Mouse (Mus musculus) brain, embryonic 14.5 days (tissue): ENCODE results near the gene Cul1.

Source experiments
- CTCF ChIP-seq: fragments of 200-500 bp; IDR thresholded peaks from 2 replicates; pipeline ENCODE4 v1.5.1; 2012; ENCODE audit warnings: inconsistent platforms, mild to moderate bottlenecking, moderate library complexity, borderline replicate concordance; ENCODE audit not compliant: insufficient read depth, insufficient read length; ENCODE audit errors: extremely low read depth
- POLR2A ChIP-seq: fragments of 200-500 bp; IDR thresholded peaks from 2 replicates; pipeline ENCODE4 v1.6.1; 2012; ENCODE audit warnings: mild to moderate bottlenecking, inconsistent platforms, borderline replicate concordance; ENCODE audit not compliant: poor library complexity, insufficient read depth, insufficient read length, severe bottlenecking; ENCODE audit errors: extremely low read depth

DNA sequence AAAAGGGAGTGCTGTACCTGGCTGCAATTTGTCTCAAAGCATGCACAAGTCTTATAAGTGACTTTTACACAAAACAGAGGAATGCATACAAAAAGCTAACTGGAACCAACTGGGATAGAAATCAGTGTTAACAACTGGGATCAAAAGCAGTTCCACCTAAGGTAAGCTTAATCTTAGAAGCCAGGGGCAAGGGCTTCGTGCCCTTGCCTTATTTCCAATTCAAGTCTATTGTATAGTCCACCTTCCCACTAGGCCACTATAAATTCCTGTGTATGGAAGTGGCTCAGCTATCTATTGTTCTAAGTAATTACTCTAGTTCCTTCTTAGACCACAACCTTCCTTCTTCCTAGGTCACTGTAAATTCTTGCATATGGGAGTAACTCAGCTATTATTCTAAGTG is 27.1 kb upstream of the Cul1 start:
- TF ChIP-seq CTCF, result no peak
- TF ChIP-seq POLR2A, result no peak
